Mouse (Mus musculus) heart, adult 18-20 months (tissue): ENCODE measurements around the gene Bcl2l1. TPM values are rescaled to one million over a fixed set of nuclear protein-coding genes. Genes with fewer than 3 reads are reported as not detected.

Experiments
- DNase-seq, 2 experiments: peaks; one replicate each; pipeline ENCODE4 v3.0.0; 2021 to 2022; ENCODE audit warnings: mixed read lengths in 1 of 2
- total RNA-seq, 2 experiments: library from RNA; stranded (reverse); gene quantifications; 2 replicates each; pipeline ENCODE4 v1.2.3; 2021

Gene Bcl2l1
- total RNA-seq, 2 experiments from 2014 or later = 77.8 to 111 TPM

DNA sequence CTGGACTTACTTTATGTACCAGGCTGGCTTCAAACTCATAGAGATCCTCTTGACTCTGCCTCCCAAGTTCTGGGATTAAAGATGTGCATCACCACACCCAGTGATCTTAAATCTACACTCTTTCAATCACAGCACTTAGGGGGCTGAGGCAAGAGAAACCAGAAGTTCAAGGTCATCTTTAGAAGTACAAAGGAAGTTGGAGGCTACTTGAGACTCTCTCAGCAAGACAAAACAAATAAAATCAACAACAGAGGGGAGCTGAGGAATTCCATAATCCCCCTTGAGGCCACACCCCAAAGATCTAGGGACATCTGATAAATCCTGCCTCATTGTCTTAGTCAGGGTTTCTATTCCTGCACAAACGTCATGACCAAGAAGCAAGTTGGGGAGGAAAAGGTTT lies 59.3 kb downstream of the Bcl2l1 start:
- DNase-seq = no peak

DNA sequence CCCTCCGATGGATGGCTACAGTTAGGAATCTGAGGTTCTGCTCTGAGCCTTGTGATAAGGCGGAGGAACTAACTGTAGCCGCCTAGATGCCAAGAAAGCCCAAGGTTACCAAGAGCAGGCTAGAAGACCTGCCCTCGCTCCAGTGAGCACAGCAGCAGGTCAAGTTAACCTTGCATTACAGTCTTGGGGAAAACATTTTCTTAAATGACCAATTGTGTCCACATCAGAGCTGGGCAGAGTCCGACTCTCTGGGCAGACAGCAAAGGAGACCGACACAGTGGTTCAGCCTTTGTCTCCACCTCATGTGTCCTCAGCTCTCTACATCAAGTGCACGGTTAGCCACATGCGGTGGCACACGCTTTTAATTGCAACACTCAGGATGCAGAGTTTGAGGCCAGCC lies 60.0 kb downstream of the Bcl2l1 start:
- DNase-seq = no peak

DNA sequence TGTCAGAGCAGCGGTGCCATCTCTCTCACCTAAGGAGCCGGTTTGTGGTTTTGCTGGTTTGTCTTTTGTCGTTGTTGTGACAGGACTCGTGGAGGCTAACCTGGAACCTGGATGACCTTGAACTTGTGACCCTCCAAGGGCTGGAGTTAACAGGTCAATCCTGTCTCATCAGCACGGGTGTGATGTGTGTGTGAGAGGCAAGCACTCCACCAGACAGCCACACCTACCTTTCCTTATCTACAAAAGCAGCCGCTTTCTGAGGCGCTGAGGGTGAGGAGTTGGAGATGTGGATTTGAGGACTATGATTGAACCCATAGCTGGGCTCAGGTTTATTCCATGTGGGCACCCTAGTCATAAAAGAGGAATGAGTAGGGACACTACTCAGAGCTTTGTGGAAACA lies 61.9 kb downstream of the Bcl2l1 start:
- DNase-seq = no peak

DNA sequence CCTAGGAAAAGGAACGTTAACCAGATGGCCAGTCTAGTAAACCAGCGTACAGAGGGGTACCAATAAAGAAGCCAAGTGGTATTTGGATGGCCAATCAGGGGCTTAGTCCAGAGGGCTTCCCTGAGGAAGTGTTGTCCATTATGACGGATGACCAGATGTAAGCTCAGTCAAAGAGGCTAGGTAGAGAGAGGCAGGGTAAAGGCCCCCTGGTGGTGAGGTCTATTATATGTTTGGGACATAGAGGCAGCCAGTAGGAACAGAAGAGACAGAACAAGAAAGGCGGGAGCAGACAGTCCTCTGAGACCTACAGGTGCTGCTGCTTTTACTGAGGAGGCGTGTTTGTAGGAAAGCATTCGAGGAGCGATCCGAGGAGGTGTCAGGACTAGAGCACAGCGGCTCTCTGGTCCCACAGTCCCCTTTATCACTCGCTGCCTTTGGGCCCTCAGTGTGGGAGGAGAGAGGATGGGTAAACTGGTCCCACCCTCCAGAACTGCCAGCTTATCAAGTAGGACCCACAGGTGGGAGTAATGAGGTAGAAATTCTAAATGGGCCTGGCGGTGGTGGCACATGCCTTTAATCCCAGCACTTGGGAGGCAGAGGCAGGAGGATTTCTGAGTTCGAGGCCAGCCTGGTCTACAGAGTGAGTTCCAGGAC lies 63.8 kb downstream of the Bcl2l1 start:
- peak; percentile 77 to 80 for DNase-seq

DNA sequence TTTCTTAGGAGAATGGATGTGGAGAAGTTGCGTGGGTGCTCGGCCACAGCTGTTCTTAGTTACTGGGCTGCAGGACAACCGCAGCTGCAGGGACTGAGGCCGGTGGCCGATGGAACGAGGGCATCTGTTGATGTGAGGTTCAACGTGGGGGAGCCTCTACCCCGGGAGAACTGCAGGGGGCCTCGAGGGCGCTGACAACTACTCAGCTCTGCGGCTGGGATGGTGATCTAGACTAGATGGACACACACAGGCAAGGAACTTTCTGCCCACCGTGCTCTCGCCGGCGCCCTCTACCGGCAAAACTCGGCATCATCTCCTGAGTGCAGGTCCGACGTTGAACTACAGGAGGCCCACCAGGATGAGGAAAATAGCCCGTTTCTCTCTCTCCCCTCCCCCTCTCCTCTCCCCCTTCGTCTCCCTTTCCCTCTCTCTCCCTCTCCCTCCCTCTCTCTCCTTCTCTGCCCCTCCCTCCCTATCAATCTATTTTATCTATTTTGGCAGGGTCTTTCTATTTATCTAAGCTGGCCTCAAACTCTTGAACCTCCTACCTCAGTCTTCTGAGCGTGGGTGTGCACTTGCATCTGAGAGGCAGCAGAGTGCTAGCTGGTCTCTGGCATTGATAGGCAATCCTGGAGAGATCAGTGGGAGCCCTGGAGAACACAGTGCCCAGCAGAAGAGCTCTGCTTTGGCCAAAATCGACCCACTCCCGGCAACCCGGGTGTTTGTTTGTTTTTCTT lies 65.0 kb downstream of the Bcl2l1 start:
- peak; percentile 92 to 98 for DNase-seq

DNA sequence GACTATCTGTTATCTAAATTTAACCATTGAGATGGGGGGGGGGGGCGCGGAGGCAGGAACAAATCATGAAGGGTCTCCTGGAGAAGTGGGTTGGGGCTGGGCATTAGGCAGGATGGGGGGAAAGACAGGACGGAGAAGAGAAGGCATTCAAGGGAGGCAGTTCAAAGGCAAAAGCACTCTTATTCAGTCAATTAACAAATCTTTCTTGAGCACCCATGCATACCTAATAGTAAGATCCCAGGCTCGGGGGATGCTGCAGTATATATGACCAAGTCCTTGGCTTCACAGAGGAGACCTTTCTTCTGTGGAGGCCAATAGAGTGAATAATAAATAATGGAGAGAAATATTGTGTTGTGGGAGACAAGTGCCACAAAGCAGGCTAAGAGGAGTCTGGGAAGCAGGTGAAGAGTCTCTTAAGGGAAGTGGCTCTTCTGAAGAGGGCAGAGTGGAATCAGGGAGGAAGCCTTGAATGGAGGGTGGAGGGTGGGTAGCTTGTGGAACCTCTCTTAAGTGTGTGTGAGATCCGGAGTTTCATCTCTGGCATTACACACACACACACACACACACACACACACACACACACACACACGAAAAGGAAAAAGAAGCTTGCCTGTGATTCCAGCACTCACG lies 66.4 kb downstream of the Bcl2l1 start:
- DNase-seq = no peak

DNA sequence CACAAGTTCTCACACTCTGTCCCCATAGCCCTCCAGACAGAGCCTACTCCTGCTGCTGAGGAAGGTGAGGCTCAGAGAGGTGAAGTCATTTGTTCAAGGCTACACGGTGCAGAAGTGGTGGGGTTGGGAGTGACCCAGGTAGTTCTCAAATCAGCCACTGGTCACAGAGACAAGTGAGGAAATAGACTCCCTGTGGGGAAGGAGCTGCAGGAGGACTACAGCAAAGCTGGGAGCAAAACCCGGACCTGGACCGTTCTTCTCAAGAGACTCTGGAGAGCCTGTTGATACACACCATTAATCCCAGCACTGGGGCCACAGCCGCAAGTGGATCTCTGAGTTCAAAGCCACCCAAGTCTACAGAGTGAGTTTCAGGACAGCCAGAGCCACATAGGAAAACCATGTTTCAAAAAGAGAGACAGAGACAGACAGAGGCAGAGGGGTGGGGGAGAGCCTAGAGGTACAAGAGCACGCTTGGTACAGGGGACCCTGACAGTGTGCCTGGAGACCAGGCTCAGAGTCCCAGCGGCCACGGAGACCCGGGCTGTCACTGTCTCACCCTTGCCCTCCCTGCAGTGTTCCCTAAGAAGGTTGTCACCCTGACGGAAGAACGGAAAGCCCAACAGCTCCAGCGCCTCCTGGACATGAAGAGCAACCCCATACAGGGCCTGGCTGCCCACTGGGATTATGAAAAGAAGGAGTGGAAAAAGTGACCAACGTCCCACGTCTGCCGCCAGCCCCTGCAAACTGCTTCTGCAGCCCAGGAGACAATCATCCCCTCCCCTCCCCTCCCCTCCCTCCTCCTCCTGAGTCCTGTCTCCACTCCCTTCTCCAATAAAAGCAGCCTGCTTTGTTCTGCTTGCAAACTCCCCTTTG lies 67.1 kb downstream of the Bcl2l1 start:
- DNase-seq = no peak

DNA sequence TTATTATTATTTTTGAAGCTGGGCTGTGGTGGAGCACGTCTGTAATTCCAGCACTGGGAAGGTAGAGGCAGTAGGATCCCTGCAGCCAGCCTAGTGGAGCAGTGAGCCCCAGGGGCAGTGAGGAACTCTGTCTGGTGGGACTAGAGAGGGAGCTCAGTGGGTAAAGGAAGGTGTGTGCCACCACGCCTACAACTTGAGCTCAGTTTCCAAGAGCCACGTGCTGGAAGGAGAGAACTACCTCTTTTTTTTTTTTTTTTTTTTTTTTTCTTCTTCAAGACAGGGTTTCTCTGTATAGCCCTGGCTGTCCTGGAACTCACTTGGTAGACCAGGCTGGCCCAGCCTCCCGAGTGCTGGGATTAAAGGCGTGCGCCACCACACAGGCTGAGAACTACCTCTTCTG lies 68.2 kb downstream of the Bcl2l1 start:
- DNase-seq = no peak

DNA sequence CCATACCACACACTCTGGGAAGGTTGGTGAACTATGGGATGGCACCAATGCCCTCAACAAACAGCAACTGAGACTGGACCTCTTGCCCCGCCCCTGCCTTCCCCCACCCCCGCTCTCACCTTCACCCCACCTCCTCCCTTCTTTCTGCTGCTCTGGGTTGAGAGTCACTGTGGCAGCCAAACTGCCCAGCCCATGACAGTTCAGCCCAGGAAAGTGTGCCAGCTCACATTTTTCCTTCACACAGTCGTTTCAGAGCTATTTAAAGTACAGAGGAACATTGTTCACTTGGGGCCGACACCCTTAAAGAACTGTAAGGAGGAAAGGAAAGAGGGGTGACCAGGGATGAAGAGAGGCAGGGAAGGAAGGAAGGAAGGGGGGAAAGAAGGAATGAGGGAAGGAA lies 73.2 kb downstream of the Bcl2l1 start:
- no peak for DNase-seq

DNA sequence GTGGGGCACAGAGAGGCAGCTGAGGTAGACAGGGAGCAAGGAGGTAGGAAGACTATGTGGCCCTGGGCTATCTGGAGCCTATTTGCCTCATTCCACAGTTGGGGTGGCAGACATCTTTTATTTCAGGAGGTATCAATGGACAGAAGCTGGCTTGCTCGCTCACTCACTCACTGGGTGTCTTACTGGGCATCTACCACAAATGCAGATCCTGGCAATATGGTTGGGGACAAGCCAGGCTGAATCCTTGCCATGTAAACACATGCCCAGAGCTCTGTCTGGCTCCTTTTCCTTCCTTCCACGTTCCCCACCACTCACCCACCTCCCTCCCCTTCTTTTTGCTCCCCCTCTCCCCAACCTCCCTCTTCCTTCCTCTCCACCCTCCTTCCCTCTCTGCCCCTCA lies 74.0 kb downstream of the Bcl2l1 start:
- DNase-seq = no peak

DNA sequence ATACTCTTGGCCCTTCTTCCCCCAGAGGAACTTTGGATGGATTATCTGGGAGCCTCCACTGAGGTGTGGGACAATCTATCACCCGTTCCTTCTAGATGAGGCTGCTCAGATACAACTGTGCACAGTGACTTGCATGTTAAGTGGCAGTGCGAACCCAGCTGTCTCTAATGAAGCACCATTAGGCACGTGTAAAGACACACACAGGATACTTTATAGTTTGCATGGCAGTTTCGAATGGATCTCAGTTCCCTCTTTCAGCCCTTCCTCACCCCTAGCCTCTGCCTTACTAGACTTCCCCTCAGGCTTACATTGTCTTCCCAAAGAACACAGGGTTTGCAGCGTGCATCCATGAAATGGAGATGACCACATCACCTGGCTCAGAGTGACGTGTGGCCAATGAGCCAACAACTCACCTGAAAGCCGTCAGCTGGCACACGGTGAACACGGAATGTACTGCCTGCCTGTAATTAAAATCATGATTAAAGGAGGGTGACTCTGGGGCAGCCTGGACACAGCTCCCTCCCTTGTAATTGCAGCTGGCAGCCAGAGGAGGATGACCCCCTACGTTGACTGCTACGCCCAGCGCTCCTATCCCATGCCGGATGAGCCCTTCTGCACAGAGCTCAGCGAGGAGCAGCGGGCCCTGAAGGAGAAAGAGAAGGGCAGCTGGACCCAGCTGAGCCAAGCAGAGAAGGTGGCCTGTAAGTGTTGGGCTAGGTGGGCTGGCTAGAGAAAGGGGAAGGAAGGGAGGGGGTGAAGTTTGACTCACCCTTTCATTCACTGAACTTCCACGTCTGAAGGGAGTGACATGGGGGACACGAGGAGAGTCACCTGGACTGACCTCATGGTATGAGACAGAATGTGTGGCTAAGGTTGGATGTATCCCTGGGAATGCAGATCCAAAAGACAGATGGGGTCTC lies 74.8 kb downstream of the Bcl2l1 start:
- no peak for DNase-seq

DNA sequence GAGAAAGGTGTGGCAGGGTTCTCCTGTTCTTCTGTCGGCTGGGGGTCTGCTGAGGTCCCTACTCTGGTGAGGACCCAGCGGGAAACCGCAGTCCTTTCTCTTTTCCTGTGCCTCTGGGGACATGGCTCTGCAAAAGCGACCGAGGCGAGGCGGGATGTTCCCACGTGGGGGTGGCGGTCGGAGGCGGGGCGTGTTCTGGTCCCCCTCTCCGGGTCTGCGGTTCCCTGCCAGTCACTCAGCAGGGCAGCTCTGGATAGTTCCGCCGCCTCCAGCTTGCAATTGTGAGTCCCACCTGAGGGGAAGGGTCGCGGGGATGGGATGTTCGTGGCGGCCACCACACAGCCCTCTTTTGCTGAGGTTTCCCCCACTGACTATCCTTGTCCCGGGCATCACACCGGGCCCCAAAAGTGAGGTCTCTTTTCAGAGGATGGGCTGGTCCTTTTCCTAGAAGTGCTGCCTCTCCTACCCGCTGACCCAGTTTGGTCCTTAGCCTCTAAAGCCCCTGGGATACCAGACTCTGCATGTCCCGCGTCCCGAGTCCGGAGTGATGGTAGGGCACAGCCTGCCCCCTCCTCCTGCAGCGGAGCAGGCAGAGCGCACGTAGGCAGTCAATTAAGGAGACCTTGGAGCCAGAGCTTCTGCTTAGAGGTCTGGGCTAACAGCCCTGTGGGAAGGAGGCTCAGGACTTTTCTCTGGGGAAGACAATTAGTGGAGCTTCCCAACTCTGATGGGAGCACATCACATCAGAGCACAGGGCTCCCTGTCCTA lies 77.4 kb downstream of the Bcl2l1 start, which contains the start of gene Cox4i2:
Cox4i2 (plus strand) TSS at position 230 of the 768 bp plus-strand sequence.
- peak in 1 of 2 experiments; percentile 51 for DNase-seq

DNA sequence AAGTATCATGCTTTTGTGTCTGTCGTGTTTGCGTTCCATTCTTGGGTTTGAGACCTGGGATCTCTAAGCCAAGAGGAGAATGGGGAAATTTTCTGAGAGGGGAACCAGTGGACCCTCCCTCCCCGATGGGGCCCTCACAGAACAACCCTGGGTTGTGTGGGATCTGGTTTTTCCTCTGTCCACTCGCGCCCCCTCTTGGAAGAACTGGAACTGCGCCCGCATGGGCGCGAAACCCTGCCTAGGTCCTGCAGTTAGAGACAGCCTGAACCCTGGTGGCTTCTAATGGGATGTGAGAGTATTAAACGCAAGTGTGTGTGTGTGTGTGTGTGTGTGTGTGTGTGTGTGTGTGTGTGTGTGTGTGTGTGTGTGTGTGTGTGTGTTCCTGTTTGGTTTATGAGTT lies 89.1 kb downstream of the Bcl2l1 start:
- DNase-seq = peak; percentile 67 to 82

DNA sequence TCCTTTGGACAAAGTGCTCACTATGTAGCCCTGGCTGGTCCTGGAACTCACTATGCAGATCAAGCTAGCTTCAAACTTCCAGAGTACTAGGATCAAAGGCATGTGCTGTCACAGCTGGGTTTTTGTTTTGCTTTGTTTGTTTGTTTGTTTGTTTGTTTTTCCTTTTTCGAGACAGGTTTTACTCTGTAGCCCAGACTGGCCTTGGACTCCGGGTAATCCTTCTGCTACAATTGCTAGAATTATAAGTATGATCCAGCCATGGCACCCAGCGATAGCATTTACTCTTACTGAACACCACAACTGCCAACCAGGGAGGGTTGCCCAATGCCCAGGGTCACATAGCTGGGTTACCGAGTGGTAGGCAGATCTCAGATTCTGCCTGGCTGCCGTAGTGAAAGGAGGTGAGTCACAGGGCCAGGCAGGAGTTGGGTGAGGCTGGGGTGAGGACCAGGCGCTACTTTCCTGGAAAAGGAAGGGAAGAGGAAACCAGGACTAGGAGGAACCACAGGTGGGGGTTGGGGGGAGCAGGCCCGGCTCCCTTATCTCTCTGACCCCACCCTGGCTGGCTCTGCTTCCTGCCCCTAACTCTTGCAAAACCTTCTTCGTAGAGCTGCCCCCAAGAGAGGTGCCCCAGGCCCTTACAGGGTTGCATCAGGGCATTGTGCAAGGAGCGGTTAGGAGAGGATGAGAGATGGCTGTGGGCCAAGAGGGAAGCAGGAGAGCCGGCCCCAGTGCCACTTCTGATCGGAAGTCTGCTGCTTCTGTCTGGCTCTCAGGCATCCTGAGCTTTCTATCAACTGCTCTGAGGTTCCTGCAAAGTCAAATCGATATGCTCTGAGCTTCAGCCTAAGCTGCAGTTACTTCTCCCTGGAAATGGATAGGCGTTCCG lies 90.1 kb downstream of the Bcl2l1 start:
- peak; percentile 77 to 81 for DNase-seq

DNA sequence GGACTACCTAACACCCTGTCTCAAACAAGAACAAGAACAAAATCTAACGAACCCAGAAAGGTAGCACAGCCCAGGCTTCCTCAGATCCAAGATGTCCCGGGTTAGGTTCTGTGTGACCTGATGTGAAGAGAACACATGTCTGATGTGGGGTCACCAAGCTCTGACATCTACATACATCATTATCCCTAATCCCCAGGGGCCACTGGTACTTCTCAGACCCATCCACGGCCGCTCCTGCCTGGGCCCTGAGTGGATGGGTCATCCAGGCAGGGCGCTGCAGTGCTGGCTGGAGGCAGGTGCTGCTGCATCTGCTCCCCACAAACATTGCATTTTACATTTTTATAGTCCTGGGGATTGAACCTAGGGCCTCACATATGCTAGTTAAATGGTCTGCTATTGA lies 91.0 kb downstream of the Bcl2l1 start:
- DNase-seq = peak in 1 of 2 experiments; percentile 22

DNA sequence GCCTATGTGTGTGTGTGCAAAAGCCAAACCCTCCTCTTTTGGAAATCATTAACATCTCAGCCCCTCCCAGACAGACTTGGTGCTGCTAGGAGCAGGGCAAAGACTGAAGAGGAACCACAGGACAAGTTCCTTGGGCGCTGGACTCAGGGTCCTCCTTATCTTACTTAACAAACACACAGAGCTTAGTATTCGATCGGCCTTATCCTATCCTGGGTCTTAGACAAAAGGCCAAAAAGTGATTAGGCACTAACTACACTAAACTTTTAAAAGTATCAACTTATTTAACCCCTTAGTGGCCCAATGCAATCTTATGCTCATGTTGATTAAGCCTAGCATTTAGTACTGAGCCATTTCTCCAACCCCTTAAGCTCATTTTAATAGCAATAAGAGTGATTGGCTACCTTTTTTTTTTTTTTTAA lies 91.7 kb downstream of the Bcl2l1 start:
- DNase-seq = peak in 1 of 2 experiments; percentile 56

DNA sequence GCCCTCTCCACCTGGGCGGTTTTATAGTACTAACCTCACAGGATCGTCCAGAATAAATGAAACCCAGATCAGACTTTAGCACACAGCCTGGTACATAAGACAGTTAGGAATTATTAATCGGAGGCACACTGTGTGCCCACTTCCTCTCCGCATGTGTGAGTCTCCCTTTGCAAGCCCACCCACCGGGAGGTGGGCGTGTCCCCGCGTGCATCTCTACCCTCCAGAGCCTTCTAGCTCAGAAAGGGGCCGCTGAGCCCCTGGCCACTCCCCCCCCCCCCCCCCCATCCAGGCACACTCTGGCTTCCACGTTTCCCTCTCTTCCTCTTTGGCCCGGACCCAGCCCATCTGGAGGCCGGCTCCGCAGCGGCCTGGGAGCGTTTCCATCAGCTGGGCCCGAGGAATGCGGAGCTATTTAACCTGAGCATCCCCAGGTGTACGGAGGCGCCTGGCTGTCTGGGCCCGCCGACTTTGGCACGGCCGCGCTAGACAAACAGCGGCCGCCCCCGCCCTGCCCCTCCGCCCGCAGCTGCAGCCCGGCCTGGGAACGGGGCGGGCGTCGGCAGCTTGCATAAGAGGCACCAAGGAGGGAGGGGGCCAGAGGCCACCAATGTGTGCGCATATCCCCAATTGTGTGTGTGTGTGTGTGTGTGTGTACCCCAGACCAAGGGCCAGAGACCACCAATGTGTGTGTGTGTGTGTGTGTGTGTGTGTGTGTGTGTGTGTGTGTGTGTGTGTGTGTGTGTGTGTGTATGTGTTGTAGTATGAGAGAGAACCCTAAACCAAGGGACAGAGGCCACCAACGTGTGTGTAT lies 92.3 kb downstream of the Bcl2l1 start:
- peak; percentile 88 to 93 for DNase-seq

DNA sequence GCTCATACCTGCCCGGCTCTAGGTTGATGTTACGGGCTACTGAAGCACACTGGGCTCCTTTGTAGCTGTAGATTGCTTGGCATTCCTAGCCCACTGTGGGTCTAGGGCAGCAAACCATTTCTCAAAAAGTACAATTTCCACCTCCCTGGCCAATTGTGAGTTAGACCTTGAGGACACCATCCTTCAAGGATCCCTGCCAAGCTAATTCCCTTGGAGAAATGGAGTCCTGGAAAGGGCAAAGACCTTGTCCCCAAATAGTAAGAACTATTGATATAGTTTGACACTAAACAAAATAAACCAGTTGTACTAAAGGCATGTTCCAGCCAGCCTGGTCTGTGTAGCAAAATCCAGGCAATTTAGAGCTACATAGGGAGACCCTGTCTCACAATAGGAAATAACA lies 93.2 kb downstream of the Bcl2l1 start:
- peak in 1 of 2 experiments; percentile 39 for DNase-seq
